Mouse (Mus musculus) retina, postnatal 1 day (tissue): Measurements from ENCODE around the gene Nos2.

Experiments
- DNase-seq: peaks from one replicate; pipeline ENCODE4 v3.0.0-alpha.2; 2012

Nos2 gene

DNA sequence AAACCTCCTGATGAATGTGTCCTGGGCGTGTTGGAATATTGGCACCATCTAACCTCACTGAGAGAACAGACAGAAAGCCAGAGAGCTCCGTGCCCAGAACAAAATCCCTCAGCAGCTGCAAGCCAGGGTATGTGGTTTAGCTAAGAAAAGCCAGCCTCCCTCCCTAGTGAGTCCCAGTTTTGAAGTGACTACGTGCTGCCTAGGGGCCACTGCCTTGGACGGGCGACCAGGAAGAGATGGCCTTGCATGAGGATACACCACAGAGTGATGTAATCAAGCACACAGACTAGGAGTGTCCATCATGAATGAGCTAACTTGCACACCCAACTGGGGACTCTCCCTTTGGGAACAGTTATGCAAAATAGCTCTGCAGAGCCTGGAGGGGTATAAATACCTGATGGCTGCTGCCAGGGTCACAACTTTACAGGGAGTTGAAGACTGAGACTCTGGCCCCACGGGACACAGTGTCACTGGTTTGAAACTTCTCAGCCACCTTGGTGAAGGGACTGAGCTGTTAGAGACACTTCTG lies at the start of gene Nos2:
TSS of gene Nos2 (plus strand) at position 377 of the 529 bp plus-strand sequence.
- no peak for DNase-seq

DNA sequence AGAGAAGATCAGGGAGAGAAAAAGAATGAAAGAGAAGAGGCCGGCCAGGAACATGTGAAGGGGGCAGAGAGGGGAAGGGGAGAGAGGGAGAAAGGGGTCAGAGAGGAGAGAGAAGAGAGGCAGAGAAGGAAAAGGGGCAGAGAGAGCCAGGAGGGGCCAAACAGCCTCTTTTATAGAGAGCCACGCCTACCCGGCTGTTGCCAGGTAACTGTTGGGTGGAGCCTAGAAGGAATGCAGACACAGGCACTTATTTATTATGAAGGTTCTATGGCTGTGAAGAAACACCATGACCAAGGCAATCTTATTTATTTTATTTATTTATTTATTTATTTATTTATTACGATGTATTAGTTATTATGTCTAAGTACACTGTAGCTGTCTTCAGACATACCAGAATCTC lies 49.7 kb upstream of the Nos2 start:
- DNase-seq = no peak

DNA sequence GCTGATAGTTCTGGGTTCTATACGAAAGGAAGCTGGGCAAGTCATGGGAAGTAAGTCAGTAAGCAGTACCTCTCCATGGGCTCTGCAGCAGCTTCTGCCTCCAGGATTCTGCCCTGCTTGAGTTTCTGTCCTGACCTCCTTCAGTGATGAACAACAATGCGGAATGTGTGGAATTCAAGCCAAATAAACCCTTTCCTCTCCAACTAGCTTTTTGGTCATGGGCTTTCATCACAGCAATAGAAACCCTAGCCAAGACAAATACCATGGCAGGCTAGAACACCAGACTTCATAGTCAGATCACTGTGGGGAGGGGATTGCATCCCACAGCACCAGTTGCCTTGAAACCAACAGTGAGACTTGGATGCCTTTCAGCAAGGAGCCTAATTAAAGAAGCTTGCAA lies 47.8 kb upstream of the Nos2 start:
- DNase-seq = no peak

DNA sequence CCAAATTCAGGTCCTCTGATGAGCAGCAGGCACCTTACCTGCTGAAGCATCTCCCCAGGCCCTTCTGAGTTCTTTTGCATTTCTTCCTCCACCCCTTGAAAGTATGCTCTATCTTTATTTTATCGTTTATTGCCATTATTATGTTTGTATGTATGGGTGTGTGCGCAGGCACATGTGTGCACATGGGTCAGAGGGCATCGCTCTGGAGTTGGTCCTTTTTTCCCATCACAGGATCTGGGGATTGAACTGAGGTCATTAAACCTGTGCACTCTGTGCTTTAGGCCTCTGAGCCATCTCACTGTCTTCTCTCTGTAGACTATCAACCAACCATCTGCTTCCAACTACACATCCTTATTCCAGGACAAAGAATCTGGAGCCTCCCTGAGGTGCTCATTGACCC lies 40.9 kb upstream of the Nos2 start:
- DNase-seq = no peak

DNA sequence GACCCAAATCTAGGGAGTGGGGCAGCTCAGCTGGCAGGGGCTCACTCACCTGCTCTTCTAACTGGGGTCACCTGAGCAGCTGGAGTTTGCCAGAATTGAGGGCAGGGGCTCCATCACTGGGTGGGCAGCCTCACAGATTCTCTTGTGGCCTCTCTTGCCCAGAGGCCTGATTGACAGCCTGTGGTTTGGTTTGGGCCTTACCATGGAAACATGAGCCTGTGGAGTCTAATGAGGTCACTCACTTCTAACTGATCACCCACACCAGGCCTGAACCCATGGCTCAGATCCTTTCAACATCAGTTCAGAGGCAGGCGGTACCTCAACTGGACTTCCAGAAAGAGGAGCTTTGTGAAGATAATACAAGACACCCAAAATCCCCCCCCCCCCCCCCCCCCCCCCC lies 33.9 kb upstream of the Nos2 start:
- peak; percentile 71 for DNase-seq

DNA sequence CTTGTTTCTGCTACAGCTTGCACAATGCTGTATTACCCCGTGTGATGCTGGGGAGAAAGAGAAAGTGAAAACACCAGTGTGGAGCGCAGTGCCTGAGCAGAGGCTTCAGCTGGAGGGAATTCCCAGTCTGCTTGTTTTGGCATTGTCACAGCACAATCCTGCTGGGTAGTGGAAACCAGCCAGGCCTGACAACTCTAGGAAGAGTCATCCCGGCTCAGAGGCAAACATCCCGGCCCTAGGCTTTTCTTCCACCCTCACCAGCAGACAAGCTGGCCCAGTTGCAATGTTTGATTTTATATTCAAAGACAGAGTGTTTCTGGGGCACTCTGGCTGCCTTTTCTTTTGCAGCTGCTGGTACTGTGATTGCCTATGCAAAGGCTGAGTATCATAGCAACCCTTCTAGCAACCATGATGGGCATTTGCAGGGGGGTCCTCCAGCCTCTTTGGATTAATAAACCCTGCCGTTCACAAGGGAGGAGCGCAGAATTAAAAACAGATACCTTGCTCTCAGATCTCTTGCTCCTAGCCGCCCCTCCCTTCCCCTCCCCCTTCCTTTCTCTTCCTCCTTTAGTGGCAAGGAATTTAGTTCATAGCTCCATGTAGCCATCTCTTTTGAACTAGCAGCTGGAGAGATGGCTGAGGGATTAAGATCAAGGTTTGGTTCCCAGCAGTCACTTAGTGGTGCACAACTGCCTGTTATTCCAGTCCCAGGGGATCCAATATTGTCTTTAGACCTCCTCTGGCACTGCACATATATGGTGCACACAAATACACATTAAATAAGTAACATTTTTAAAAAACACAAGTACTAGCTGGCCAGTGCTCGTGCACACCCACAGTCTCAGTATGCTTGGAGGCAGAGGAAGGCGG lies 33.2 kb upstream of the Nos2 start:
- peak; percentile 80 for DNase-seq

DNA sequence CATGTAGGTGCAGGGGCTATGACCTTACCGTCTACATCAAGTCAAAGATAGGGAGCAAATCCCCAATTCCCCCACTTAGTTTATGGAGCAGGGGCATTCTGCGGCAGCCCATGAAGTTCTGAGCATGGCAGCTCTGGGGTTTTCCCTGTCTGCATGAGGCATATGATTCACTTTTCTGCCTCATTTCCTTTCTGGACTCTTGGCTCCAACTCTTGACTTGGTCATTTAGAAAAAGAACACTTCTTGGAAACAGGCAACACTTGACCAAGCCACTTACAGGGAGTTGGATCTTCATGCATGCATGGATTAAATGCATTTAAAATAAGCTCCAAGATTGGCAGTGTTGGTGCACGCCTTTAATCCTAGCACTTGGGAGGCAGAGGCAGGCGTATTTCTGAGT lies 31.4 kb upstream of the Nos2 start:
- DNase-seq = no peak

DNA sequence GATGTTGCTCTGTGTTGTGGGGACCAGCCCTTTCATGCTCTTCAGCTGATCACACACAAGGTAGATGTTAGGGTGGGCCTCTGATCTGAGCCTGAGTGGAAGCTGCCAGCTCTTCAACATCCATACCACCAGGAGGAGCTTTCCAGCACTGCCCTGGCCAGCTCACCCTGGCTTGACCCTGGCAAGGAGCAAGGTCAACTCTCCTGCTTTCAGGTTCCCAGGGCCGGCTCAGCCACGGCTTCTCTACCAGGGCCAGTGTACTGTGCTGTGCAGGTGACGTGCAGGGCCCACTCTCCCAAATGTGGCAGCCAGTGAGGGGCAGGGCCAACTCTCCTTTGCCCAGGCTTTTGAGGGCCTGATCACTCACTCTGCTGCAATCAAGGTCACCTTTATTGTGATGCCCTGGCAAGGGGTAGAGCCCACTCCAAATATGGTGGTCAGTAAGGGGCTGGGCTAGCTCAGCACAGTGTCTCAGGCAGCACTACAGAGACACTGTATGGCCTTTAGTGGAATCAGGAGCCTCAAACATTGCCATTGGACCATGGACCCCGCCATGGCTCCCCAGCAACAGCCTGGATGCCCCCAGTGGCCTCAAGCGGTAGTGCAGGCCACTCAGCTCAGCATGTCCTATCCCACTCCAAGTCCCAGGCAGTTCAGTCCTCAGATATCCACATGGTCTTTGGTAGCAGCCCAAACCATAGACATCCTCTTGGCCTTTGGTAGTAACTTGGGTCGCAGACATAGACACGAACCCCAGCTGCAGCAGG lies 24.0 kb upstream of the Nos2 start:
- DNase-seq = peak; percentile 54

DNA sequence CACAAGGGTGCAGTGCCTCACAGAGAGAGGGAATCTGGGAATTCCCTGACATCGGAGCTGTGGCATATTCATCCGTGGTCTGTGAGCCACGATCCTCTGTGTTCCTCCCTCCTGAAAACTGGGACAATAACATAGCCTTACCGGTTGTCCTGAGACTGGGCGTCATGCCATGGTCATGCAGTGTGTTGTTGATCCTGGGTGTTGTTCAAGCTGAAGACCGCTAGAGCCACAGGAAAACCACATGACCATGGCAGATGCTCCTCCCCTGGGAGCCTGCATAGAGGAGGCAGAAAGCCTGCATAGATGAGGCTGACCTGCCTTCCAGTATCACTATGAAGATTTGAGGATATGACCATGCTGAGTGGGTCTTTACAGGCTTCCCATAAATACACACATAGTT lies 5.1 kb upstream of the Nos2 start:
- peak; percentile 16 for DNase-seq

DNA sequence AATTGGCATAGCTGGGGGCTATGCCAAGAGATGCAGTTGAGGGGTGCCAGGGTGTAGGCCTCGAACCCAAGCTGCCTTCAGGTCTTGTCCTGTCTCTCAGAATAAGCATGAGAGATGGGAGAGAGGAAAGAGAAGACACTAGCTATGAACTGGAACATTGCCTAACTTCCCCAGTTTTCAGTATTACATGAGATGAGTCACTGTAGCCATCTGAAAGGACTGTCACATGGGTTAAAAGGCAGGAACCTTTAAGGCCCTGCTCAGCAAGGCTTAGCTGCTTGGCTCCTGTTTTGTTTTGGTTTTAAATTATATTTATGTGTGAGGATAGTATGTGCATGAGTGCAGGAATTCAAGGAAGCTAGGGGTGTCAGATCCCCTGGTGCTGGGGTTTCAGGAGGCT lies 4.2 kb upstream of the Nos2 start:
- DNase-seq = no peak

DNA sequence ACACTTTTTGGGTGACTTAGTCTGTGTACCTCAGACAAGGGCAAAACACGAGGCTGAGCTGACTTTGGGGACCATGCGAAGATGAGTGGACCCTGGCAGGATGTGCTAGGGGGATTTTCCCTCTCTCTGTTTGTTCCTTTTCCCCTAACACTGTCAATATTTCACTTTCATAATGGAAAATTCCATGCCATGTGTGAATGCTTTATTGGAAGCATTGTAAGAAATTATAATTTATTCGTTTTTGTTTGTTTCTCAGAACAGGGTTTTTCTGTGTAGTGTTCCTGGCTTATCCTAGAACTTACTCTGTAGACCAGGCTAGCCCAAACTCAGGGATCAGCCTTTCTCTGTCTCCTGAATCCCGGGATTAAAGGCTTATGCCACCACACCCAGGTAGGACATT lies 842 bp upstream of the Nos2 start:
- no peak for DNase-seq

DNA sequence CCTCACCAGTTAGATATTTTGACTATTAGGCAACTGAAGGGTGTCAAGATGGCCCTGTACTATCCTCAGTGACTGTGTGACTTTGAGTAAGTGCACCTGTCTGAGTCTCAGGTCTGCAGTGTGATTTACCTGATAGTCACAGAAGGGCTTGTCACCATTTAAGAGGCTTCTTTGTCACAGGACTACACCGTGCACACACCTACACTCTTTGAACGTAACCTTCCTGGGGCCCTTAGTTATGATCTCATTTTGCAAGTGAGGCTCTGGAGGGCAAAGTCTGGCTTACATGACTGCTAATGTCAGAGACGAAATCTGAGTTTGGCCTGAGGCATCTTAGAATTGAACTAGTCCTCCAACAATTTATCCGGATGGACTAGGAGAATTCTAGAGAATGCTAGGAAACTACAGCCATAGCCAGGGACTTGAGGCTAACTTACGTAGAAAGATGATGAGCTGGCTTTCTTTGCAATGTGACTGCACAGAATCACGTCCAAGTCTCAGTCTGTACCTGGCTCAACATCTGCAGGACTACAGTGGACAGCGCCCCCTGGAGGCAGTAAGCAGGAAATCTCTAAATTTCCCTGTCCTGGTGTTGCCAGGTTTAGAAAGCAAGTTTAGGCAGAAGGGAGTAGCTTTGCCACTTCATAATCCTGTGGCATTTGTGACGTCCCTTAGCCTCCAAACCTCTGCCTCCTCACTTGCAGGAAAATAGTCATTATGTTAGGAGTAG lies 2.3 kb downstream of the Nos2 start:
- DNase-seq = peak; percentile 68

DNA sequence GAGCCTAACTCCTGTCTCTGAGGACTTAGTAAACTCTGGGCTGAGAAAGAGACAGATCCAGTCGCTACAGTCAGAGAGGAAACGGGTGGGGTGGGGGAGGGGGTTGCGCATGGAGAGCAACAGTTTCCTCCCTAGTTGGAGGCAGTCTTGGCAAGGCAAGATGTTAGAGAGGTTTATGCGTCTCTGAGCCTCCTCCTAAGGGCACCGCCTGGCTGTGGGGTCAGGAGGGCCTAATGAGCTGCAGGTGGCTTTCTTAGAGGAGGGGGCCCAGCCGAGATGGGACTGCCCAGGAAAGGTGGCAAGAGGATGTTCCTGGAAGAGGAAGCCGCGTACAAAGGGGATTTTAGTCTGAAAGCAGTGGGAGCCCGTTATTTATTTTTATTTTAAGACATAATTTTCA lies 3.5 kb downstream of the Nos2 start:
- no peak for DNase-seq

DNA sequence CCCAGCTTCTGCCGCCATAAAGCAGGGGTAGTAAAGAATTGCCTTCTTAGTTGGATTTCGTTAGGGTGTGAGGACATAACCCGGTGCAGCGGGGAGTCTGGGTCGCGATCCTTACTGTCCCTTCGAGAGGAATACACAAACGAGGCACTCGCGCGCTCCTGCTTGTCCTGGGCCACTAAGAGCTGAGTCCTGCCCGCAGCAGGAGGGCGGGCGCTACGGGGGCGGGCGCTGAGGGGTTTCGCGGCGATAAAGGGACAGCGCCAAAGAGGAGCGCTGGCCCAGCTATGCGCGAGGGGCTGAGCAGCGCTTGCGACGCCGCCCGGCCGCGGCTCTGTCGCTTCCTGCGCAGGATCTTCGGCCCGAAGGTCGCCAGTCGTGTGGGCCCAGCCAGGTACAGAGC lies 4.3 kb downstream of the Nos2 start:
- DNase-seq = peak; percentile 61

DNA sequence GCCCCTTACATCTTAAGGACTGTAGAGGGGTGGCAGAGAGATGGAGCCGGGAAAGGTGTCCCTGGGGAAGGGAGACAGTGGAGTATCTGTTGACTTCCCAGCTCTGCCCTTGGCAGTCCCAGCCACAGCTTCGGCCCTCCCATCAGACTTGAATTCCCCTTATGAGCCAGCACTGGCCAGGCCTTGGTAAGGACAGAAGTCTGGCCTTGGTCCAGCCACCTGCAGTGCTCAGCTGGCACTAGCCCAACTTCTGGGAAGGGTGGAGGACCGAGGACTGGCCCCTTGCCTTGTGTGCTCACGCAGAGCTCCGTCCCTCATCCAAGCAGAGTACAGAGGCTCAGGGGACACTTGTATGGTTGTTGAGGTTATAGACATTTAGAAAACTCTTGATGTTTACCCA lies 8.8 kb downstream of the Nos2 start:
- peak; percentile 52 for DNase-seq

DNA sequence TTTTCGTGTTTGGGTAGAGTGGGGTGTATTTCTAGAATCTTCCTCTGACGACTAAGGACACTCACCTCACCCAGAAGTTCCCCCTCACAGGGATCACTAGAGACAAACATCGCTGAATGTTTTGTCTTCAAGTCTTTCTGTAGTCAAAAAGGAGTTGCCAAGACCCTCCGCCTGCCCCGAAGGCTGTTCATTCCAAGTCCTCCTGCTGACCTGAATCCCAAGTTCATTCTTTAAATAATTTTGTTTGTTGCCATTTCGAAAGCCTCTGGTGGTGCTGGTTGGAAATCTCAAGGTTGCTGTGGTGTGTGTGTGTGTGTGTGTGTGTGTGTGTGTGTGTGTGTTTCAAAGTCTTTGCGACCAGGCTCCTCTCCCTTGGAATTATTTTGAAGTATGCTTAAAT lies 13.7 kb downstream of the Nos2 start:
- DNase-seq = no peak

DNA sequence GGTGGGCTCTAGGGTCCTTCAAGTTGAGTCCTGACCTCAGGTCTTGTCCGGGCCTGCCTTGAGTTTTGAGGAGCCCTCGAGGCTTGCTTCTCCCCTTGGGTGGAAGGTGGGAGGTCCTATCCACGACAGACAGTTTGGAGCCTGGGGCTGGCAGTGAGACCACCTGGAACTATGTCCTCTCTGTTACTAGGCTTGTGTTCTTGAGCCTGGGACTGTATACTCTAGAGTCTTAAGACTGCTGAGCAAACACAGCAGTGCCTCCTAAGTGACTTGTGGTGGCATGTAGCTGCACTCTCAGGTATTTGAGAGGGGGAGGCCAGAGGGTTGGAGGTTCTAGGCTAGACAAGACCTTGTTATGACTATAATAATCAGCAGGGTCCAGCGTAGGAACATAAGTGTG lies 14.1 kb downstream of the Nos2 start:
- no peak for DNase-seq

DNA sequence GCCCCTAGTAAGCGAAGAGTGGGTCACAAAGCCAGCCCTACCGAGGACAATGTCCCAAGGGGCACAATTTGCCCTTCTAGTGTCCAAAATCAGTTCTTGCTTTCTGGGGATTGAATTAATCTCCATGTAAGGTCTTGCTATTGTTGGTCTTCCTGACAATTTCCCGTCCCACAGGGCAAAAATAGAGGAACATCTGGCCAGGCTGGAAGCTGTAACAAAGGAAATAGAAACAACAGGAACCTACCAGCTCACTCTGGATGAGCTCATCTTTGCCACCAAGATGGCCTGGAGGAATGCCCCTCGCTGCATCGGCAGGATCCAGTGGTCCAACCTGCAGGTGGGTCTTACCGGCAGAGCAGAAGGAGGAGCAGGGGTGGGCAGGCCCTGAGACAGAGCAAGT lies 14.6 kb downstream of the Nos2 start:
- DNase-seq = no peak

DNA sequence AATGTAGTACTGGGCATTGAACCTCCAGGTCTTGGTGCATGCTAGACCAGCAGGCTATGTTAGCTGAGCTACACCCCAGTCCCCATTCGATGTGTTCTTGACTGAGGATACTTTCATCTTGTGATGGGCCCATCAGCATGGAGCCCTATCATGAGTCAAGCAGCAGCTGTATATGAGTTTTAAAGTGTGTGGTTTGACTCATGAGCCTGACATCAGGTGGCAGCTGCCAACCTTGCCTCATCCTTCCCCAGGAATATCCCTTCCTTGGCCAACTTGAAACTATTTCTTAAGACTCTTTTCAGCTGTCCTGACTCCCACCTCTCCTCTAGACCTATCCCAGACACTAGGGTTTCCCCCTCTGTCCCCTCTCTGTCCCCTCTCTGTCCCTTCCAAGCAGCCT lies 22.5 kb downstream of the Nos2 start:
- no peak for DNase-seq

DNA sequence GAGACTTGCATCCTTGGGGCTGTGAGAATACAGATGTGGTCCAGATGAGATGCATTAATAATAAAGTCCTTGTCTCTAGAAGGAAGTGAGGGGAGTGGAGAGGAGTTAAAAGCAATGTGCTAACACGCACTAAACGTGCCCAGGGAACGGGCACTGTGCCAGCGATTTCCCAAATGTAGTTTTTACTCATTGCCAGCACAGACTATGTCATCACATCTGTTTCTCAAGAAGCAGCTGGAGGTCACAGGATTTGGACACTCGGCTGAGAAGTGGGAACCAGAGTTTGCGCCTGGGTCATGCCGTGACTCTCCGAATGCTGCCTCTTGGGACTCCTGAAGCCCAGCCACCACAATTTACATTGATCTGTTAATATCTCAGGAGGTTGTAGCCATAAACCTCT lies 29.8 kb downstream of the Nos2 start:
- no peak for DNase-seq

DNA sequence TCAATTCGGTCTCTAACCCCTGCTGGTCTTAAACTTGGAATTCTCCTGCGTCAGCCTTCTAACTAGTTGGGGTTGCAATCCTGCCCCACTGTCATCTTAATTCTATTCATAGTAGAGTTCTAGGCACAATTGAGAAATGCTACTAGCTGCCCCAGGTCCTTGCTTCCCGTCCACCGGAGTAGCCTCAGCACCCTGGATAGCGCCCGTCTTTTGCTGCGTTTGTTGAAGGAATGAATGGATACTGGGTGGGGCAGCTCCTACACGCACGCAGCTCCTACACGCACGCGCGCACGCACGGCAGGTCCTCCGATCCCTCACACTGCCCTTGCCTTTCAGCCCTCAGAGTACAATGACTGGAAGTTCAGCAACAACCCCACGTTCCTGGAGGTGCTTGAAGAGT lies 31.9 kb downstream of the Nos2 start:
- peak; percentile 45 for DNase-seq

DNA sequence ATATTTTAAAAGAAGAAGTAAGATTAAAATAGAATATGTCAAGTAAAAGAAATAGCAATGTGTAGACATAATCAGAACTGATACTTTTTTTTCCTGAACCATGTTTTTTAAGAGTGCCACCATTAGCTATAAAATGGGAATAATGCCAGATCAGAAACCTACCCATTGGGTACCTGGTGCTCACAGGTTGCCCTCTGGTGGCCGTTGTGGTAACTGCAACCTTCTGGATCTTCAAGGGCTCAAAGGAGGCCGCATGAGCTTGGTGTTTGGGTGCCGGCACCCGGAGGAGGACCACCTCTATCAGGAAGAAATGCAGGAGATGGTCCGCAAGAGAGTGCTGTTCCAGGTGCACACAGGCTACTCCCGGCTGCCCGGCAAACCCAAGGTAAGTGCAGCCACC lies 35.7 kb downstream of the Nos2 start:
- peak; percentile 79 for DNase-seq

DNA sequence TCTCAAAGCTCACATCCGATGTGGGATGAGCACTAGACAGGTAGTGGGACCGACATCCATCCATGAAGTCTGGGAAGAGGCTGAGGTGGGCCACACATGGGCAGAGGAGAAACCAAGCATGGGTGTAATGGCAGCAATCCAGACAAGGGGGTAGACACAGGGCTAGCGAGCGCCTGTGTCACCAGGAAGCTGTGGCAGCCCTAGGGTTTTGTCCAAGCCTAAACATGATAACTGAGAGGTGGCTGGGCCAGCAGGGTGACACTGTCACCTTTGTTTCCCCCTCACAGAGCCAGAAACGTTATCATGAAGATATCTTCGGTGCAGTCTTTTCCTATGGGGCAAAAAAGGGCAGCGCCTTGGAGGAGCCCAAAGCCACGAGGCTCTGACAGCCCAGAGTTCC lies 38.8 kb downstream of the Nos2 start:
- DNase-seq = no peak
